Mouse (Mus musculus): ENCODE measurements around the gene Pklr.

DNA sequence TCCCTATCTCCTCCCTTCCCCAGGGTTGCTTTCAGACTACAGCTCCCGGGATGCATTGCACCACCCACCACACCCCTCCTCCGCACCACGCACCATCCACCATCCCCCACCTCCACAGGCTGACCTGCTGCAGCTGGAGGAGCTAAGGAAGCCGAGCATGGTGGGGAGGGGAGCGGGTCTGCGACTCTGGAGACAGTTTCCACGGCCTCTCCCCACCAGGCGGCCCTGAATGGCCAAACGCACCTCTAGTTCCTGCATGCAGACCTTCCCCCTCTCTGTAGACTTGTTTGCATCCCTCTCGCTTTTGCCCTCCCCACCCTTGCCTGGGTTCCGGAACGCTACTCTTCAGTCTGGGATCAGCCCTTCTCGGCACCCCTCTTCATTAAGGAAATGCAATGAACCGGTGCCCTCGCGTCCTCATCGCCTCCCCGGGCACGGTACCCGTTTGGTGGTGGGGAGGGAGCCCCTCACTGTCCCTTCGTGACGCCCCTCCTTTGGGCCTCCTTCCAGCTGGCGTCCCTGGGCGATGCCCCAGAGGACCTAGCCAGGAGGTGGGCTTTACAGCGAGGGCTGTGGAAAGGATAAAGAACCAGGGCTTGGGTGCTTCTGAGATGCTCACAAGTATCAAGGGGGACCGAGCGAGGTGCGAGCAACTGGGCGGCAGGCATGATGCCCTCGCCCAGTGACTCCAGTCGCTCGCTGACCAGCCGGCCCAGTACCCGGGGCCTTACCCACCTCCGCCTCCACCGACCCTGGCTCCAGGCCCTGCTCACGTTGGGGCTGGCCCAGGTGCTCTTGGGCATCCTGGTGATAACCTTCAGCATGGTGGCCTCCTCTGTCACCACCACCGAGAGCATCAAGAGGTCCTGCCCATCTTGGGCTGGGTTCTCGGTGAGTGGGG, 47.4 kb downstream of the Pklr start, which contains the start of gene Fam189b:
- peak; percentile 86 for TF ChIP-seq POLR2A (IDR thresholded peaks at IDR 0.05; ENCODE audit: borderline replicate concordance, insufficient read depth, low read length)
- TF ChIP-seq CTCF (IDR thresholded peaks at IDR 0.05; ENCODE audit: borderline replicate concordance, insufficient read depth, low read depth, low read length), result no peak

Data from cerebellum, adult 2 months (tissue).